Mouse (Mus musculus) embryonic facial prominence, embryonic 14.5 days (tissue): Measurements from ENCODE around the gene Tmem126b. TPM values are rescaled to one million over a fixed set of nuclear protein-coding genes. Genes with fewer than 3 reads are reported as not detected.

Experiments used
- ATAC-seq: fragments of 200-750 bp; cut with Nextera tagmentation; 2 replicates; pipeline ENCODE4 v1.8.0; 2017; ENCODE audit warnings: low read depth, moderate number of reproducible peaks, moderate TSS enrichment
- DNase-seq: peaks from one replicate; pipeline ENCODE4 v3.0.0-alpha.2; 2015; ENCODE audit warnings: low spot score
- H3K27ac ChIP-seq: fragments of 300-500 bp; sonication (generic); replicated peaks from 2 replicates; pipeline ENCODE4 v1.5.1; 2014; ENCODE audit warnings: low read depth, mild to moderate bottlenecking, low read length, moderate library complexity
- H3K27me3 ChIP-seq: fragments of 300-500 bp; sonication (generic); replicated peaks from 2 replicates; pipeline ENCODE4 v1.6.1; 2014; ENCODE audit warnings: low read length; ENCODE audit not compliant: control insufficient read depth, insufficient read depth
- H3K36me3 ChIP-seq: fragments of 300-500 bp; sonication (generic); 2 replicates; pipeline ENCODE4 v1.6.1; 2014; ENCODE audit warnings: low read length, mixed read lengths; ENCODE audit not compliant: control insufficient read depth, insufficient read depth
- H3K4me1 ChIP-seq: fragments of 300-500 bp; sonication (generic); 2 replicates; pipeline ENCODE4 v1.6.1; 2014; ENCODE audit warnings: antibody characterized with exemption, low read length; ENCODE audit not compliant: control insufficient read depth, insufficient read depth
- H3K4me2 ChIP-seq: fragments of 300-500 bp; sonication (generic); 2 replicates; pipeline ENCODE4 v1.6.1; 2014; ENCODE audit warnings: low read depth, mild to moderate bottlenecking, low read length, moderate library complexity, mixed read lengths
- H3K4me3 ChIP-seq: fragments of 300-500 bp; sonication (generic); 2 replicates; pipeline ENCODE4 v1.5.1; 2014; ENCODE audit warnings: low read depth, mild to moderate bottlenecking, low read length
- H3K9ac ChIP-seq: fragments of 300-500 bp; sonication (generic); 2 replicates; pipeline ENCODE4 v1.6.1; 2014; ENCODE audit warnings: low read depth, mild to moderate bottlenecking, low read length, moderate library complexity, mixed read lengths
- H3K9me3 ChIP-seq: fragments of 300-500 bp; sonication (generic); 2 replicates; pipeline ENCODE4 v1.6.1; 2016; ENCODE audit warnings: low read length; ENCODE audit not compliant: control insufficient read depth
- WGBS: fragments of 180-500 bp; shearing (Covaris S2); extraction: QIAGEN DNeasy Blood & Tissue Kit; methylation state at CpG from one replicate; pipeline ENCODE4 v1.1.7; 2014; 5-methylcytosine and 5-hydroxymethylcytosine counted together
- polyA plus RNA-seq: library from polyadenylated mRNA; unstranded; fragments of >200 nt; fragmentation: Nextera tagmentation; extraction: Ambion mirVana; gene quantifications from 2 replicates; pipeline ENCODE4 v1.2.1, GENCODE M21; 2014

Tmem126b gene
- polyA plus RNA-seq, 1 experiment from 2014 or later = 34.2 TPM

DNA sequence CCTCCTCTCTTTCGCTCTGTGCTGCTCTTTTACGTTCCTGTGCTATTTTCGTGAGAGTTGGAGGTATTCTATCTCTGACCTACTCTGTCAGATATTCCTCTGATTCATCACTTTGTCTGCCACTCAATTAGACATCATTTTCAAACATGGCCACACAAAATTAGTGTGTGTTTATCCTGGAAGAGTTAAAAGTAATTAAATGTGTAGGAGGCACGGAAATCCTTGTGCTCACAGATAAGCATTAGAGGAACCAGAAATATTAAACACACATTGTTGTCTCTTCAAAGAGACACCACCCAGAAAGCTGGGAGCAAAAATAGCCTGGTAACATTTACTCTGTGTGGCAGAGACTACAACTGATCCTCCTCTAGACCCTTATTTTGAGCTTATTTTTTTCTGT lies 35.8 kb downstream of the Tmem126b start:
- 79% methylated on average over 4 of the region's 4 CpGs for WGBS
- Histone ChIP-seq H3K9me3 (no peaks in the 10 kb centered on the region), H3K4me3 (no peak overlapping the region), H3K9ac (no peak overlapping the region), H3K4me1 (no peaks in the 10 kb centered on the region), H3K27ac (no peak overlapping the region), H3K4me2 (no peak overlapping the region), H3K36me3 (no peaks in the 10 kb centered on the region), H3K27me3 (no peaks in the 10 kb centered on the region)
- ATAC-seq = no peak
- DNase-seq = no peak

DNA sequence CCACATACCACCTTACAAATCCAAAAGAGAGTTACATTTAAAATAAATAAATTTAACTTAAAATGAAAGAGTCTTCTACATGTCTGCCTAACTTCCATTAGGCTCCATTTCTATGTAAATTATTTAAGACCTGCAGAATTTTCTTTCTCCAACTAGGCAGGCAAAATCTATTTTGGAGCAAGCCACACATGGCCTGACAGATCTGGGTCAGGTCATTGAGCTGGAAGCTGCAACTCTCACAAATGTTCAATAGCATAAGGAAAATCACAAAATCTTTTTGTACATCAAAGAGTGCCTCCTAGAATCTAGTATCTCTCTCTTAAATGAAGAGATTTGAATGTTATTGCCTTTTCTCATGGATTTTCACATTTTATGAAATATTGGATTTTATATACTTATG lies 43.6 kb downstream of the Tmem126b start:
- H3K27me3 ChIP-seq = no peaks in the 10 kb centered on the region
- DNase-seq = no peak
- no peak for ATAC-seq
- H3K9ac ChIP-seq = no peak overlapping the region
- no peaks in the 10 kb centered on the region for H3K4me1 ChIP-seq
- H3K27ac ChIP-seq = no peak overlapping the region
- H3K4me3 ChIP-seq = no peak overlapping the region
- no peaks in the 10 kb centered on the region for H3K36me3 ChIP-seq
- H3K9me3 ChIP-seq = no peaks in the 10 kb centered on the region
- H3K4me2 ChIP-seq = no peak overlapping the region

DNA sequence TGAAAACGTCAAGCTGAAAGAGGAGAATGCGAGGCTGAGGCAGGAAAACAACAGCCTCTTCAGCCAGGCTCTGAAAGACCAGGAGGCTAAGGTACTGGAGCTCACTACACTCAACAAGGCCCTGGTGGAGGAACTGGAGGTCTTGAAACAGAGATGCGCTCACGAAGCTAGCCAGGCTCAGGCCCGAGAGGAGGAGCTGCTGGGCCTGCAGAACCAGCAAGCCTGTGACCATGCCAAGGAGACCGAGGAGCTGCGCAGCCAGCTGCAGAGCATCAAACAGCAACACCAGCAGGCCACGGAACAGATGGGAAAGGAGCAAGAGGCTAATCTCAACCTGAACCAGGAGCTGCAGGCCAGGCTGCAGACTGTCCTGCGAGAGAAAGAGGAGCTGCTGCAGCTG lies 48.8 kb downstream of the Tmem126b start:
- H3K4me1 ChIP-seq = 0 out of 2 replicates have a peak, but pooled peaks cover 4% of the 10 kb centered on the region
- peak overlapping the region; percentile 40 for H3K4me3 ChIP-seq
- DNase-seq (no peak), ATAC-seq (no peak)
- H3K9ac ChIP-seq = peak overlapping the region; percentile 62; the same call in 1 of the 2 replicates
- no peaks in the 10 kb centered on the region for H3K36me3 ChIP-seq
- 69% methylated on average over 9 of the region's 9 CpGs for WGBS
- no peaks in the 10 kb centered on the region for H3K9me3 ChIP-seq
- peak overlapping the region; percentile 75 for H3K4me2 ChIP-seq
- H3K27me3 ChIP-seq = no peaks in the 10 kb centered on the region
- H3K27ac ChIP-seq = no peak overlapping the region

DNA sequence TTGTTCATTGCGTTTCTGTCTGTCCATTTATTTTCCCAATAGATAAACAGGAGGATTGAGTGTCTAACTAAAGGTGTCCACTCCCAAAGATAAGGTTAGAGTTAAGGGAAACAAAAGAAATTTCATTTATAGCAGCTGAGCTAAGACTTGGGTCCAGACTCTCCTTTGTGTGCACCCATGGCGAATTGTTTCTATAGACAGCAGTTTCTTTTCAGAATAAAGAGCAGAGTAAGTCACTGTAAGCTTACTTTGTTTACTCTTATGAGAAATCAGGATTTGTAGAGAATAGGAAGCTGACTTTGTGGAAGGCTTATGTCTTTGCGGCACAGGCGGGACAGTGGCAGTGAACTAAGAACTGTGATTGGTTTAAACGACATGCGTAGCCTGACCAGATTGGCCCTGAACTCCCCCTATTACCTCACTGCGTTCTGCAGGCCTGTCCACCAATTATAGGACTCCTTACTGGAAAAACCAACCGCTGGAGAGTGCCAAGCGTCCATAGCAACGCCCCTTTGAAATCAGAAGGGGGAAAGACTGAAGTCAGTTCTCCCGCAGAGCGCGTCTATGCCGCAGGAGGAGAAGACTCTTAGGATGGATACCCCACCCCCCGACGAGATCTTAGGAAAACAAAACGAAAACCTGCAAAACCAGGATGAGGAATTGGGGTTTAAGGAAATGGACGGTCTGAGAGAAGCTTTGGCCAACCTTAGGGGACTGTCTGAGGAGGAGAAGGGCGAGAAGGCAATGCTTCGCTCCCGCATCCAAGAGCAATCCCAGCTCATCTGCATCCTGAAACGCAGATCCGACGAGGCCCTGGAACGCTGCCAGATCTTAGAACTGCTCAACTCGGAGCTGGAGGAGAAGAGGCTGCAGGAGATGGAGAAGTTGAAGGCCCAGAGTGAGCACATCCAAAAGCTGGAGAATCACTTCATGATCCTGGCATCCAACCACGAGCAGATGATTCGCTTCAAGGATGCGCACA lies 49.5 kb downstream of the Tmem126b start, which contains the start of gene Ccdc89:
Gene Ccdc89, plus strand, starts transcription at position 558 of the 982 bp plus-strand sequence.
- 22% methylated on average over 29 of the region's 29 CpGs for WGBS
- H3K4me3 ChIP-seq = peak within 1 kb of the TSS; percentile 40
- H3K27me3 ChIP-seq = no peaks in the 10 kb centered on the region
- DNase-seq (peak; percentile 97), ATAC-seq (peak; percentile 100)
- H3K36me3 ChIP-seq = no peaks in the 10 kb centered on the region
- no peaks in the 10 kb centered on the region for H3K9me3 ChIP-seq
- H3K27ac ChIP-seq = no peak within 1 kb of the TSS
- peak within 1 kb of the TSS; percentile 62 for H3K9ac ChIP-seq
- peak within 1 kb of the TSS; percentile 75 for H3K4me2 ChIP-seq
- H3K4me1 ChIP-seq = 0 out of 2 replicates have a peak, but pooled peaks cover 4% of the 10 kb centered on the region

Other genes starting within 250 kb of the Tmem126b start
- gene Ccdc83, start 210.2 kb downstream of the Tmem126b start, polyA plus RNA-seq = 0.14 TPM in 1 of 2 replicates, not detected in the other
- gene Sytl2, start 173.7 kb downstream of the Tmem126b start, polyA plus RNA-seq = 29.7 and 34.6 TPM in 2 replicates
- 1.9 and 2.1 TPM in 2 replicates for gene Ccdc89, start 49.4 kb downstream of the Tmem126b start, polyA plus RNA-seq
- 44.9 and 51.9 TPM in 2 replicates for gene Crebzf, start 33.3 kb downstream of the Tmem126b start, polyA plus RNA-seq
- 94.1 and 97.9 TPM in 2 replicates for gene Tmem126a, start 18.8 kb downstream of the Tmem126b start, polyA plus RNA-seq
- 4.4 and 5.1 TPM in 2 replicates for gene Dlg2, start 671 bp upstream of the Tmem126b start, polyA plus RNA-seq